Mouse (Mus musculus) testis, postnatal 14 days (tissue): ENCODE data around the gene Zbtb7b.

Experiments used
- DNase-seq: peaks from one replicate; pipeline ENCODE4 v3.0.0; 2021; ENCODE audit warnings: low spot score

The Zbtb7b gene

DNA sequence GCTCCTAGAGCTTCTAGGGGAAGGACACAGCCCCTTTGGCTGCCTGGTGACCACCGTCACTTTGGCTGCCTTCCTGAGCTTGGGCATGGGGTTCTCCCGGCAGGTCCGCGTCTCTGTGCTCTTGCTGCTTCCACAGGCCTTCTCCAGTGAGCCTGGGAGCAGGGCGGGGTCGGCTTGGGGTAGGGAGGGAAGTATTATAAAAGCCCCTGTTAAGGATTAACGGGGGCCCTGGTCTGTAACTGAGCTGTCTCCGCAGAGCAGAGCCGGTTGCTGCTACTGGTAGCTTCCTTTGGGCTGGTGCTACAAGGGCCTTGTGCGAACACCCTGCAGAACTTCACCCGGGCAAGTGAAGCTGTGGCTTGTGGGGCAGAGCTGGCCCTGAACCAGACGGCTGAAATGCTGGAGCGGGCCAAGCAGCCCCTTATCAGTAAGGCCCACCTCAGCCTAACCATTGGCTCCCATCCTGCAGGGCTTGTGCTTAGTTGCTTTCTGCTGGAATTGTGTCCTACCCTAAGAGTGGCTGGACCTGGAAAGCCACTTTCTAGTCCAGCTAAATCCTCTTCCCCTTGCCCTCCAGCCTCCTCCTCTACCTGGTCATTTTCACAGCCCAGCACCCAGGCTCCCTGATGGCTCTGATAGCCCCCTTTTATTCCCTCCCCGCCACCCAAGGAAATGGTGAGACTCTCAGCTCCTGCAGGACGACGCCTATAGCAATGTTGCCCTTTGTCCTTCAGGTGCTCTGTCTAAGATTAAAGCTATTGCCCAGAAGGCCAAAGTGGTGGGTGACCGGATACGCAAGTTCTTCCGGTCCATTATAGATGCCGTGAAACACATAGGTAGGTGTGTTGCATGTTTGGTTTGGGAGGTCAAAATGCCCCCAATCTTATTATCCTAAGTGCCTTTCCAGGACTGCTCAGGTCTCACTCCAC lies 28.8 kb downstream of the Zbtb7b start:
- no peak for DNase-seq

GRCm38 (mm10) chr3:89365153-89365485 lies 29.5 kb downstream of the Zbtb7b start, which contains the start of gene Dcst1:
Gene Dcst1 (minus strand): TSS chr3:89365253.
- no peak for DNase-seq

- no peak for DNase-seq
Measured at GRCm38 (mm10) chr3:89364631-89365030, 29.9 kb downstream of the Zbtb7b start.

GRCm38 (mm10) chr3:89361675-89362074 lies 32.9 kb downstream of the Zbtb7b start, which contains the start of gene Dcst2:
Gene Dcst2 (plus strand): TSS chr3:89361975.
- DNase-seq: no peak

GRCm38 (mm10) chr3:89360237-89360636 lies 34.3 kb downstream of the Zbtb7b start:
- no peak for DNase-seq

DNA sequence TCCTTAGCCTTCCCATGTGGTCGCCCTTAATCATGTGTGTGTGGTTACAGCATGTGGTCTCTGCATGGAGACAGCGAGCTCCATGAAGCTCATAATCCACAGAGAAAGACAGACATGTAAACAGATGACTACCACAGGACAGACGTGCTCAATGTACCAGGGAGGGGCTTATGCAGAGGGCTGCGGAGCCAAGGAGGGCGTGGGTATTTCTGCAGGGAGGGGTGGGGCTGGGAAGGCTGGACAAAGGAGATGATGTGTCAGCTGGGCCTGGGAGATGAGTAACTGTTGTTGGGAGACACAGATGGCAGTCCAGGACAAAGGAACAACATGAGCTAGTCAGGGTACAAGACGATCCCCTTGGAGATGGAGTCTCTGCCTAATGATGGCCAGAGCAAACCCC lies 34.9 kb downstream of the Zbtb7b start:
- no peak for DNase-seq

- no peak for DNase-seq
Measured at GRCm38 (mm10) chr3:89356029-89356428, 38.5 kb downstream of the Zbtb7b start.

DNA sequence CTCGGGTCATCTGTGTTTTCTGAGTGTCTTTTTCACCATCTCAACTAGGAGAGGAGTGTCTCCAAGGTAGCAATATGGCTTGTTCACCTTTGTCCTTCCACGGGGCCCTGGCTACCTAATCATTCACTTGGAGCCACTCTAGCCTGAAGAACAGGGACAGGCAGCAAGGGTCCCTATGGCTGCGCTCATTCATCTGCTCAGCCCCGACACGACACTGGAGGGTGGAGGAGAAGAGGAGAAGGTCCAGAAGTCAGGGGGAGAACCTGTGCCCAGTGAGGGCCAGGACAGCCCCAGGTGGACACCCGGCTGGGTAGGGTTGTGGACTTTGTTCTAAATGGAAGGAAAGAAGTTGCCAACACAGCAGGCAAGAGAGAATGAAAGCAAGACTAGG lies 39.1 kb downstream of the Zbtb7b start:
- DNase-seq: no peak

DNA sequence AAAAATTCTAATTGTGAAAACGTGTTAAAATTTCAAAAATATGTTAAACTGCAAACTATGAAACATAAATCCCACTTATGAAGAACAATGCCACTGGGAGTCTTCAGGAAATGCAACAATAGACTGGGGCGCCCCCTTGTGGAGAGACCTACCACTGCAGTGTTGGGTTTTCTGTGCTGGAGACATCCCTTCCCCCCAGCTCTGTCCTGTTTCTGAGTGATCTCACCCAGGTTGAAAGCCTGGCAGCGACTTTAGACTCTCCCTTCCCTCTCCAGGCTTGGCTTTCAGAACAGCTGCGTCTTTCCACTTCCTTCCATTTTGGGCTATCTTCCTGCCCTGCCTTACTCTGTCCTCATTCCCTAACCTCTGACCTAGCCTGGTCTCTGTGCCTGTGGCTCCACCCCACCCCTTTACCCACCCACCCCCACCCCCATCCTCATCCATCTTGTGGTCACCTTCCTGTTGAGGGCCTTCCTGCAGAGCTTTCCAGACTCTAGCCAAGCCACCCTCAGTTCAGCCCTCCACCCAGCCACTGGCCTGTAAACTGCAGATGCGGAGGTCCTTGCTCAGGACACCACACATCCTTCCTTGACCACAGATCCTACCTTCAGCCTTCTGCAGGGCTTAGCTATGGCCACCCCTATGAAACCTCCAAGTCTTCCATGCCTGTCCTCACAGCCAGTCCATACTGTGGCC lies 39.6 kb downstream of the Zbtb7b start:
- DNase-seq: peak; percentile 66

GRCm38 (mm10) chr3:89351271-89351670 lies 43.3 kb downstream of the Zbtb7b start:
- no peak for DNase-seq

- peak; percentile 87 for DNase-seq
Measured at GRCm38 (mm10) chr3:89349869-89350501, 44.6 kb downstream of the Zbtb7b start, which contains the start of gene Adam15. Gene Adam15 (minus strand): TSS chr3:89349996.

DNA sequence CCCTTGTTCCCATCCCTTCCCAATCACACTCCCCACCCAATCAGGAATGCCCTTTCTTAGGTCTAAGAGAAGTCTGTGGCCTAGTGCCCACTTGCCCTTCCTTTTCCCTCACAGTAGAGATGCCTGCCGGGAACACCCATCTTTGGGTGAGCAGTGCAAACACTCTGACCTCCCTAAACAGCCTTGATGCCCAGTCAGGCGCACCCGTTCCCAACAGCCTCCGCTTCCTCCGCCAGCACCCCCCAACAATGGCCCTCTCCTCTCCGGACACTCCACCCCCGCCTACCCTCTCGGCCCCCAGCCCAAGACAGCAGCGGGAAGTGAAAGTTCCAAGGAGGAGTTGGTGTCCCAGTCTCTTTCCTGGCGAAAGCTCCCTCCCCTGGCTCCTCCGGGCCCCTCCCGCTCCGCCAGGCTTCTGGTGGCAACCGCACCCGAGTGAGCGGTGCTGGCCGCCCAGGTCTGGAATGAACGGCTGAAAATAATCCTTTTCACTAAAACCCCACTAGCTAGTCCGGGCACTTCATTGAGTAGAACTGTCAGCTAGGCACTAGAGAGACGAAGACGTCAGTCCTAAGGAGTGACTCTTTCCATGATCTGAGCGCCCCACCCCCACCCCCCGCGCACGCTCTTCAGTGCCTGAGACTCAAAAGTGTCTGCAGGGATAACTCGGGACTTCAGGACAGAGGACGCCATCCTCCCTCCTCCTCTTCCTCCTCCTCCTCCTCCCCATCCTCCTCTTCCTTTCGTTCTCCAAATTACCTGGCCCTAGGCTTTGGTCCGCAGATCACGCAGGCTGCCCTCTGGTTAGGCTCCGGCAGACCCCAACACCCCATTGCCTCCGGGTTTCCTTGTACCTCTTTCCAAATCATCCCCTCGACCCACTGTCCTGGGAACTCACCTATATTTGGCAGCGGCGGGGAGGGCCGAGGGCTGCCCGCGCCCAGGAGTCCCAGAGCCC lies 45.4 kb downstream of the Zbtb7b start:
- no peak for DNase-seq

GRCm38 (mm10) chr3:89347916-89348315 lies 46.7 kb downstream of the Zbtb7b start:
- no peak for DNase-seq

GRCm38 (mm10) chr3:89346815-89347540 lies 47.6 kb downstream of the Zbtb7b start:
- DNase-seq: no peak

- no peak for DNase-seq
Measured at GRCm38 (mm10) chr3:89343279-89343678, 51.3 kb downstream of the Zbtb7b start.

DNA sequence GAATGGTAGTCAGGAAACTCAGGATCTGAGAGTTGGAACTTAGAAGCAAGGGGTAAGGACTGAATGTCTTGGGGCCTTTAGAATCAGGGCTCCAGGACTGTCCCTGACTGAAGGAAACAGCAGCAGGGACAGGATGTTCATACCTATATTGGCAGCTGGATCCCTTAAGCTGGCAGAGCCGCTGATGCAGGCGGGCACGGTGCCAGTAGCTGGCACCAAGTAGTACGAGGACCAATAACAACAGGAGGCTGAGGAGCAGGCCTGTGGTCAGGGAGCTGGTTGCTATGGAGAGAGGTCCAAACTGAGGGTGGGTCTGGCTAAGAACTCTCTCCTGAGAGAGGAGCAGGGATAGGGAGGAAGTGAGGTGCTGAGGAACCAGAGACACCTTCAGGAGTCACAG lies 52.8 kb downstream of the Zbtb7b start:
- DNase-seq: no peak

DNA sequence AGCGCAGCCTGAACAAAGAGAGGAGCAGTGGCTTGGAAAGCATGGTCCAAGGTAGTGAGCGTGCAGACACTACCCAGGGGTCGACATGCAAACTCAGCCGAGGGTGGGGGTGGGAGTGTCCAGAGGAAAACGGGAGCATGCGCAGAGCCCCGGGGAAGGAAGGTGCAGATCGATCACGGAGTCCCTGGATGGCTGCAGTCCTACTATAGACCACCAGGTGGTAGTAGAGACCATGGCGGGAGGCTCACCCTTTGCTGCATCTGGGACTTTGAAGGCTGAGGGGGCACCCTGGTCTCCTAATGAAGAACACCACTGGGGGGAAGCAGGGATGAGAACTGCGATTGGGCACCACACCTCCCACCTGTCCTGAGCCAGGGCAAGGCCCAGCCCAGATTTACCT lies 54.1 kb downstream of the Zbtb7b start:
- no peak for DNase-seq

- DNase-seq: no peak
Measured at GRCm38 (mm10) chr3:89339416-89339815, 55.2 kb downstream of the Zbtb7b start.

- peak; percentile 62 for DNase-seq
Measured at GRCm38 (mm10) chr3:89337721-89338578, 56.6 kb downstream of the Zbtb7b start, which contains the start of gene Efna4. Gene Efna4 (minus strand): TSS chr3:89338028.
